Mouse (Mus musculus): ENCODE results near the gene Tfap4.

- no peak for TF ChIP-seq CTCF (IDR thresholded peaks at IDR 0.05)
- no peak for TF ChIP-seq EP300 (IDR thresholded peaks at IDR 0.05)
These were observed 35.3 kb upstream of the Tfap4 start for GRCm38 (mm10) chr16:4594814-4595526.
